Mouse (Mus musculus): ENCODE data around the gene Cct3. TPM values are rescaled to one million over a fixed set of nuclear protein-coding genes. Genes with fewer than 3 reads are reported as not detected.

Gene Cct3
- 491 and 516 TPM in 2 replicates for polyA plus RNA-seq (2014; fragmentation: Nextera tagmentation; extraction: Ambion mirVana)

- peaks cover 12% of the 10 kb centered on the region for H3K36me3 ChIP-seq (ENCODE audit: control insufficient read depth, insufficient read depth, low read length)
- WGBS (ENCODE audit: insufficient replicate concordance) = under 1% methylated on average over 44 of the region's 44 CpGs
Observed at GRCm38 (mm10) chr3:88296561-88297318, at the start of gene Cct3, which contains the start of gene Tsacc. TSS of gene Cct3 (plus strand) at chr3:88297116. TSS of gene Tsacc (minus strand) at chr3:88296999.

DNA sequence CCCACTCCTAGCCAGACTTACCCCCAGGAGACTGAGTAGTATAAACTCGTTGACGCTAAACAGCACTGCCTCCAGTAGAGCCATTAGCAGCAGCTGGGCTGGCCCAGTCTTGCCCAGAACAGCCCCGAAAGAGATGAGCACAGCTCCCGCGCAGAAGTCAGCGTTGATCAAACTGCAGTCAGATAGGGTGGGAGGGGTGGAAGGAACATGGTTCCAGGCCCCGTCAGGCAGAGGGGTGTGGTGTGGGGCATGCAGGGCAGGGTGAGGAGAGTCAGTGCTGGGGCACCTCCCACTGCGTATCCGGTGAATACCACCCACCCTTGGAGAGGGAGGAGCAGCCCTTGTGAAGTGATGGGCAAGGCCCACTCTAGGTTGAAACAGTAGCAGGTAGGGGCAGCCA is 49.2 kb upstream of the Cct3 start:
- Histone ChIP-seq H3K9me3 (replicated peaks; ENCODE audit: control insufficient read depth, low read length) (no peaks in the 10 kb centered on the region), H3K4me2 (no peak overlapping the region), H3K27me3 (ENCODE audit: control insufficient read depth, insufficient read depth, low read length) (peaks cover 35% of the 10 kb centered on the region), H3K4me1 (ENCODE audit: control insufficient read depth, insufficient read depth, low read length) (no peaks in the 10 kb centered on the region), H3K9ac (ENCODE audit: low read depth, low read length) (no peak overlapping the region), H3K4me3 (ENCODE audit: low read depth, low read length) (no peak overlapping the region), H3K27ac (ENCODE audit: low read depth, low read length) (no peak overlapping the region), H3K36me3 (ENCODE audit: control insufficient read depth, insufficient read depth, low read length) (no peaks in the 10 kb centered on the region)
- ATAC-seq (replicated peaks; ENCODE audit: insufficient number of reproducible peaks, low FRiP score, low TSS enrichment) = 0 out of 2 replicates have a peak, but pooled peaks have one; percentile 14
- 62% methylated on average over 9 of the region's 9 CpGs for WGBS (ENCODE audit: insufficient replicate concordance)

More at GRCm38 (mm10) chr3:88296561-88297318, at the start of gene Cct3, which contains the start of gene Tsacc:
- peak; percentile 97 for ATAC-seq (replicated peaks; ENCODE audit: insufficient number of reproducible peaks, low FRiP score, low TSS enrichment)
- H3K9me3 ChIP-seq (replicated peaks; ENCODE audit: control insufficient read depth, low read length) = no peaks in the 10 kb centered on the region
- H3K27ac ChIP-seq (ENCODE audit: low read depth, low read length) = peak within 1 kb of the TSS; percentile 96
- peak within 1 kb of the TSS; percentile 84 for H3K9ac ChIP-seq (ENCODE audit: low read depth, low read length)
- H3K4me3 ChIP-seq (ENCODE audit: low read depth, low read length) = peak within 1 kb of the TSS; percentile 81
- peak within 1 kb of the TSS; percentile 90 for H3K4me2 ChIP-seq
- H3K27me3 ChIP-seq (ENCODE audit: control insufficient read depth, insufficient read depth, low read length) = no peaks in the 10 kb centered on the region
- peaks cover 8% of the 10 kb centered on the region for H3K4me1 ChIP-seq (ENCODE audit: control insufficient read depth, insufficient read depth, low read length)

- no peaks in the 10 kb centered on the region for H3K9me3 ChIP-seq (replicated peaks; ENCODE audit: control insufficient read depth, low read length)
- no peak overlapping the region for H3K4me3 ChIP-seq (ENCODE audit: low read depth, low read length)
- H3K9ac ChIP-seq (ENCODE audit: low read depth, low read length) = no peak overlapping the region
- H3K4me1 ChIP-seq (ENCODE audit: control insufficient read depth, insufficient read depth, low read length) = no peaks in the 10 kb centered on the region
- H3K4me2 ChIP-seq = no peak overlapping the region
- H3K27ac ChIP-seq (ENCODE audit: low read depth, low read length) = no peak overlapping the region
- WGBS (ENCODE audit: insufficient replicate concordance) = 75% methylated on average over 11 of the region's 11 CpGs
- H3K27me3 ChIP-seq (ENCODE audit: control insufficient read depth, insufficient read depth, low read length) = peaks cover 35% of the 10 kb centered on the region
- H3K36me3 ChIP-seq (ENCODE audit: control insufficient read depth, insufficient read depth, low read length) = no peaks in the 10 kb centered on the region
- no peak for ATAC-seq (replicated peaks; ENCODE audit: insufficient number of reproducible peaks, low FRiP score, low TSS enrichment)
Observed at GRCm38 (mm10) chr3:88248406-88248805, 48.5 kb upstream of the Cct3 start.

GRCm38 (mm10) chr3:88252739-88253138 is 44.2 kb upstream of the Cct3 start:
- Histone ChIP-seq H3K4me3 (ENCODE audit: low read depth, low read length) (no peak overlapping the region), H3K27ac (ENCODE audit: low read depth, low read length) (no peak overlapping the region), H3K36me3 (ENCODE audit: control insufficient read depth, insufficient read depth, low read length) (no peaks in the 10 kb centered on the region), H3K27me3 (ENCODE audit: control insufficient read depth, insufficient read depth, low read length) (peaks cover 42% of the 10 kb centered on the region), H3K4me1 (ENCODE audit: control insufficient read depth, insufficient read depth, low read length) (peaks cover 2% of the 10 kb centered on the region; the same call in 1 of the 2 replicates), H3K9ac (ENCODE audit: low read depth, low read length) (no peak overlapping the region), H3K9me3 (replicated peaks; ENCODE audit: control insufficient read depth, low read length) (no peaks in the 10 kb centered on the region), H3K4me2 (no peak overlapping the region)
- ATAC-seq (replicated peaks; ENCODE audit: insufficient number of reproducible peaks, low FRiP score, low TSS enrichment) = no peak
- 69% methylated on average over 6 of the region's 6 CpGs for WGBS (ENCODE audit: insufficient replicate concordance)

DNA sequence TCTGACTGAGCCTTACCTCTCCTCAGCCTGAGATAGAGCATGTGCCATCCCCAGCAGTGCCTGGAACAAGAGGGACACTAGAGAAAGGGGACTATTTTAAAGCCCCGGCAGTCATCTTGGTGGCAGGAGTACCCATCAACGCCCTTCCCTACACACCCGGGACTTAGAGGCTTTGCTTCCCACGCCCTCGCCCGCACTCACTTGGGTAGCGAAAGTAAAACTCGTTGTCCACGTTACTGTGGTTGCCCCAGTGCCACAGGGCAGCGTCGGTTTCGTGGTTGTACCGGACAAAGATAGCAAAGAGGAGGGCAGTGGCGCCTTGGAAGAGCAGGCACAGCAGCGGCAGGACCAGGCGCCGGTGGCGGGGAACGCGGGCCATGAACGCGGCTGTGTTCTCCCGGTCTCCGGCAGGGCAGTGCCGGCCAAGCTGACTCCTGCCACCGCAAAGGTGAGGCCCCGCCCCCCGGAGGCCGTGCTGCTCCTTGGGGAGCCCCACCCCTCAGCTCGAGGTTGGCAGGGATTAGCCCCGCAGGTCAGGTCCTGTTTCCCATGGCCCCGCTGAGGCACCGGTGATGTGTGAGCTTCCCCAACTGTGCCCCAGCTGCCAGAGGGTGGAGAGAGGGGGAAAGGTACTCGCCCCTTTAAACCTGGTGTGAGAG is 42.5 kb upstream of the Cct3 start, which contains the start of gene Rhbg:
Rhbg (minus strand) TSS at position 442 of the 659 bp plus-strand sequence.
- H3K9me3 ChIP-seq (replicated peaks; ENCODE audit: control insufficient read depth, low read length) = no peaks in the 10 kb centered on the region
- H3K27ac ChIP-seq (ENCODE audit: low read depth, low read length) = no peak within 1 kb of the TSS
- peaks cover 2% of the 10 kb centered on the region; the same call in 1 of the 2 replicates for H3K4me1 ChIP-seq (ENCODE audit: control insufficient read depth, insufficient read depth, low read length)
- no peak; the same call in 1 of the 2 replicates for ATAC-seq (replicated peaks; ENCODE audit: insufficient number of reproducible peaks, low FRiP score, low TSS enrichment)
- WGBS (ENCODE audit: insufficient replicate concordance) = 2% methylated on average over 34 of the region's 34 CpGs
- H3K27me3 ChIP-seq (ENCODE audit: control insufficient read depth, insufficient read depth, low read length) = peaks cover 42% of the 10 kb centered on the region
- H3K4me3 ChIP-seq (ENCODE audit: low read depth, low read length) = peak within 1 kb of the TSS; percentile 45
- H3K4me2 ChIP-seq = peak within 1 kb of the TSS; percentile 83
- no peaks in the 10 kb centered on the region for H3K36me3 ChIP-seq (ENCODE audit: control insufficient read depth, insufficient read depth, low read length)
- 0 out of 2 replicates have a peak within 1 kb of the TSS, but pooled peaks have one; percentile 0 for H3K9ac ChIP-seq (ENCODE audit: low read depth, low read length)

GRCm38 (mm10) chr3:88255950-88256349 is 41.0 kb upstream of the Cct3 start:
- Histone ChIP-seq H3K9me3 (replicated peaks; ENCODE audit: control insufficient read depth, low read length) (no peaks in the 10 kb centered on the region), H3K27me3 (ENCODE audit: control insufficient read depth, insufficient read depth, low read length) (peaks cover 42% of the 10 kb centered on the region), H3K4me2 (no peak overlapping the region), H3K9ac (ENCODE audit: low read depth, low read length) (no peak overlapping the region), H3K4me1 (ENCODE audit: control insufficient read depth, insufficient read depth, low read length) (peaks cover 2% of the 10 kb centered on the region; the same call in 1 of the 2 replicates), H3K27ac (ENCODE audit: low read depth, low read length) (no peak overlapping the region), H3K36me3 (ENCODE audit: control insufficient read depth, insufficient read depth, low read length) (no peaks in the 10 kb centered on the region), H3K4me3 (ENCODE audit: low read depth, low read length) (no peak overlapping the region)
- no peak for ATAC-seq (replicated peaks; ENCODE audit: insufficient number of reproducible peaks, low FRiP score, low TSS enrichment)
- 40% methylated on average over 6 of the region's 6 CpGs for WGBS (ENCODE audit: insufficient replicate concordance)

GRCm38 (mm10) chr3:88256382-88256781 is 40.5 kb upstream of the Cct3 start:
- WGBS (ENCODE audit: insufficient replicate concordance) = 56% methylated on average over 7 of the region's 7 CpGs
- Histone ChIP-seq H3K4me1 (ENCODE audit: control insufficient read depth, insufficient read depth, low read length) (peaks cover 2% of the 10 kb centered on the region; the same call in 1 of the 2 replicates), H3K4me3 (ENCODE audit: low read depth, low read length) (no peak overlapping the region), H3K9me3 (replicated peaks; ENCODE audit: control insufficient read depth, low read length) (no peaks in the 10 kb centered on the region), H3K9ac (ENCODE audit: low read depth, low read length) (no peak overlapping the region), H3K27me3 (ENCODE audit: control insufficient read depth, insufficient read depth, low read length) (peaks cover 42% of the 10 kb centered on the region), H3K27ac (ENCODE audit: low read depth, low read length) (no peak overlapping the region), H3K36me3 (ENCODE audit: control insufficient read depth, insufficient read depth, low read length) (no peaks in the 10 kb centered on the region), H3K4me2 (no peak overlapping the region)
- no peak for ATAC-seq (replicated peaks; ENCODE audit: insufficient number of reproducible peaks, low FRiP score, low TSS enrichment)

GRCm38 (mm10) chr3:88262346-88262745 is 34.6 kb upstream of the Cct3 start:
- Histone ChIP-seq H3K4me3 (ENCODE audit: low read depth, low read length) (no peak overlapping the region), H3K4me2 (no peak overlapping the region), H3K27me3 (ENCODE audit: control insufficient read depth, insufficient read depth, low read length) (no peaks in the 10 kb centered on the region; the same call in 1 of the 2 replicates), H3K9me3 (replicated peaks; ENCODE audit: control insufficient read depth, low read length) (no peaks in the 10 kb centered on the region), H3K27ac (ENCODE audit: low read depth, low read length) (no peak overlapping the region), H3K36me3 (ENCODE audit: control insufficient read depth, insufficient read depth, low read length) (no peaks in the 10 kb centered on the region), H3K9ac (ENCODE audit: low read depth, low read length) (no peak overlapping the region), H3K4me1 (ENCODE audit: control insufficient read depth, insufficient read depth, low read length) (no peaks in the 10 kb centered on the region)
- ATAC-seq (replicated peaks; ENCODE audit: insufficient number of reproducible peaks, low FRiP score, low TSS enrichment) = no peak
- 64% methylated on average over 3 of the region's 3 CpGs for WGBS (ENCODE audit: insufficient replicate concordance)
